Mouse (Mus musculus) ES-Bruce4 (cell line): ENCODE results near the gene Slc30a10.

Experiments used
- CTCF ChIP-seq: IDR thresholded peaks from one replicate; pipeline ENCODE4 v1.8.1; 2011; ENCODE audit warnings: low read depth, low read length
- EP300 ChIP-seq: IDR thresholded peaks from 2 replicates; pipeline ENCODE4 v1.6.1; 2011; ENCODE audit warnings: low read depth, low read length; ENCODE audit not compliant: insufficient read depth
- POLR2A ChIP-seq: IDR thresholded peaks from one replicate; pipeline ENCODE4 v1.8.1; 2011; ENCODE audit warnings: low read length; ENCODE audit not compliant: insufficient read depth

- TF ChIP-seq CTCF (no peak), POLR2A (no peak), EP300 (no peak)
These were observed 17.5 kb downstream of the Slc30a10 start for GRCm38 (mm10) chr1:185472025-185472720.
